Mouse (Mus musculus) liver, embryonic 14.5 days (tissue): ENCODE measurements at regions not wholly inside any gene's neighbourhood (a gene's known extent, or its start where the extent isn't known, plus 50 kb on each side); places are given as distances from the start of the nearest gene placed in this dataset.

Experiments
- CTCF ChIP-seq: IDR thresholded peaks from 2 replicates; pipeline ENCODE4 v1.5.1; 2016; ENCODE audit warnings: antibody characterized with exemption, low read depth, control low read depth
- EP300 ChIP-seq: IDR thresholded peaks from 2 replicates; pipeline ENCODE4 v1.6.1; 2016; ENCODE audit warnings: antibody characterized with exemption, low read depth

- TF ChIP-seq EP300 (no peak), CTCF (no peak)
These were observed 78.4 kb downstream of the Pdcl3 start for GRCm38 (mm10) chr1:39063666-39064385.
